Mouse (Mus musculus) hindbrain, embryonic 12.5 days (tissue): Measurements from ENCODE around the gene Dusp2. TPM values are rescaled to one million over a fixed set of nuclear protein-coding genes. Genes with fewer than 3 reads are reported as not detected.

Experiments used
- polyA plus RNA-seq: library from polyadenylated mRNA; unstranded; fragments of >200 nt; fragmentation: Nextera tagmentation; extraction: Ambion mirVana; gene quantifications from 2 replicates; pipeline ENCODE4 v1.2.1, GENCODE M21; 2016

The Dusp2 gene
- polyA plus RNA-seq, 1 experiment from 2014 or later = 5.5 TPM

Other genes with a start within 250 kb of the Dusp2 start
- gene Ncaph, start 202.2 kb upstream of the Dusp2 start, polyA plus RNA-seq = 58.5 and 62.6 TPM in 2 replicates
- gene Itpripl1, start 192.7 kb upstream of the Dusp2 start, polyA plus RNA-seq = 13.9 and 16.7 TPM in 2 replicates
- gene 1810024B03Rik, start 127.9 kb upstream of the Dusp2 start, polyA plus RNA-seq = 2.6 and 2.8 TPM in 2 replicates
- 86.8 and 88.0 TPM in 2 replicates for gene Snrnp200, start 127.8 kb upstream of the Dusp2 start, polyA plus RNA-seq
- gene Ciao1, start 88.3 kb upstream of the Dusp2 start, polyA plus RNA-seq = 54.7 and 56.2 TPM in 2 replicates
- gene Tmem127, start 88.3 kb upstream of the Dusp2 start, polyA plus RNA-seq = 41.1 and 41.3 TPM in 2 replicates
- gene Stard7, start 65.9 kb upstream of the Dusp2 start, polyA plus RNA-seq = 86.0 and 86.9 TPM in 2 replicates
- not detected in 2 replicates for gene Astl, start 2.5 kb downstream of the Dusp2 start, polyA plus RNA-seq
- 2.4 and 2.6 TPM in 2 replicates for gene Adra2b, start 27.0 kb downstream of the Dusp2 start, polyA plus RNA-seq
- 0.12 and 0.15 TPM in 2 replicates for gene Gpat2, start 89.0 kb downstream of the Dusp2 start, polyA plus RNA-seq
- gene Fahd2a, start 108.4 kb downstream of the Dusp2 start, polyA plus RNA-seq = 29.4 and 30.8 TPM in 2 replicates
- 1.4 and 3.5 TPM in 2 replicates for gene Kcnip3, start 185.9 kb downstream of the Dusp2 start, polyA plus RNA-seq
- 0.42 and 0.77 TPM in 2 replicates for gene Prom2, start 205.3 kb downstream of the Dusp2 start, polyA plus RNA-seq